Mouse (Mus musculus) kidney, adult 2 months (tissue): ENCODE measurements around the gene Sept11.

ENCODE experiments used
- CTCF ChIP-seq: fragments of 200-500 bp; conservative IDR thresholded peaks from 2 replicates; pipeline ENCODE4 v1.5.1; 2011; ENCODE audit warnings: low read depth, mild to moderate bottlenecking, control low read depth, low read length, moderate library complexity, mixed read lengths; ENCODE audit not compliant: insufficient read depth, insufficient read length
- POLR2A ChIP-seq: fragments of 200-500 bp; IDR thresholded peaks from one replicate; pipeline ENCODE4 v1.6.1; 2011; ENCODE audit warnings: low read depth, low read length, control low read depth

DNA sequence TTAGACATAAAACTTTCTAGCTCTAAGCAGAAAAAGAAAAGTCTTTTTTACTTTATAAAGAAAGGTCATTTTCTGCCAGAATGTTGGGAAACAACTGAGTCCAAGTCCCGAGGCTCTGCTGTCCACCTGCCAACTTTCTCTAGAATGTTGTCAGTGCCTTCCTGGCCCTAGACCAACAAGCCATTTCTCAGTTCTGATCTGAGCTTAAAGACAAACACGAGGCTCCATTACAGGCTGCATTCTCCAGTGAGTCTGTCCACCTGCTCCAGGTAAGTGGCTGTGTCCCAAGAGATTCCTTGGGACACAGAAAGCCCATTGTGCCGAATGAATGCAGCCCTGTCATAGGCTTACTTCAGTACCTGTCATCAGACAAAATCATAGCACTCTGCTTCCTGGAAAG is 128.4 kb downstream of the Sept11 start:
- no peak for TF ChIP-seq CTCF
- TF ChIP-seq POLR2A: no peak
